In genomic region chr5:47274256-47274638, GRCm38 (mm10) we compare ENCODE assay signal across 14 mouse cellular contexts.
A peak's percentile ranks its signal among the peaks of the same experiment; 100 is the strongest.
DNase-seq lines count a peak whose midpoint lies in the region; ATAC-seq and TF ChIP-seq lines count a peak whose summit lies in the region.
"Had no signal": no experiment of that assay in that cellular context is flagged by ENCODE, and none has a peak within 500 bp of the region (broad histone marks: within the 10 kb centered on the region; RNA-seq: fewer than 3 reads in every experiment).

No protein-coding gene starts in this region.

- whole genome bisulfite sequencing in heart, embryonic 11.5 days (ENCODE audit: insufficient replicate concordance): 28% methylated on average over 1 of the region's 1 CpGs
- WGBS in heart, adult 2 months: 59% methylated on average over 1 of the region's 1 CpGs
- 27% methylated on average over 1 of the region's 1 CpGs for WGBS in kidney, embryonic 14.5 days
- WGBS in stomach, embryonic 14.5 days: 56% methylated on average over 1 of the region's 1 CpGs
- WGBS in stomach, postnatal 0 days: 73% methylated on average over 1 of the region's 1 CpGs

- no peaks in the 10 kb centered on the region for H3K36me3 ChIP-seq in heart, embryonic 11.5 days (ENCODE audit: control insufficient read depth, insufficient read depth, low read length)
- no peaks in the 10 kb centered on the region for H3K36me3 ChIP-seq in heart, adult 2 months (ENCODE audit: control insufficient read depth, insufficient read depth, low read length)
- H3K36me3 ChIP-seq in kidney, embryonic 14.5 days (ENCODE audit: control insufficient read depth, insufficient read depth, low read length): no peaks in the 10 kb centered on the region
- no peaks in the 10 kb centered on the region for H3K36me3 ChIP-seq in stomach, embryonic 14.5 days (ENCODE audit: control insufficient read depth, insufficient read depth, low read length)
- no peaks in the 10 kb centered on the region for H3K36me3 ChIP-seq in stomach, postnatal 0 days (ENCODE audit: control insufficient read depth, insufficient read depth, low read length)
- H3K36me3 ChIP-seq: hindbrain, embryonic 15.5 days had no signal

- TF ChIP-seq CTCF in heart, adult 2 months (IDR thresholded peaks at IDR 0.05): no peak
- no peak for TF ChIP-seq CTCF in stomach, postnatal 0 days (IDR thresholded peaks at IDR 0.05; ENCODE audit: low read depth)

- no peak for TF ChIP-seq EP300 in heart, adult 2 months (IDR thresholded peaks at IDR 0.05; ENCODE audit: insufficient read depth, low read depth, low read length)
- no peak for TF ChIP-seq EP300 in stomach, postnatal 0 days (optimal IDR thresholded peaks at IDR 0.05)

- no peak for DNase-seq in heart, adult 2 months
- DNase-seq in kidney, adult 18-20 months: no peak
- no peak for DNase-seq in stomach, postnatal 0 days (ENCODE audit: low spot score)
- DNase-seq in layer of hippocampus, adult 11-12 months (ENCODE audit: low spot score): no peak
- DNase-seq: cerebellum, adult 11 months; cerebellum, postnatal 36 days; midbrain, embryonic 14.5 days; thymus, postnatal 25 days had no signal

- TF ChIP-seq POLR2A in heart, adult 2 months (IDR thresholded peaks at IDR 0.05; ENCODE audit: insufficient read depth, low read depth, low read length): no peak

- no peaks in the 10 kb centered on the region for H3K9me3 ChIP-seq in heart, embryonic 11.5 days (replicated peaks; ENCODE audit: control insufficient read depth, low read length)
- no peaks in the 10 kb centered on the region for H3K9me3 ChIP-seq in kidney, embryonic 14.5 days (ENCODE audit: control insufficient read depth, low read length)
- no peaks in the 10 kb centered on the region for H3K9me3 ChIP-seq in stomach, embryonic 14.5 days (ENCODE audit: control insufficient read depth, low read depth, low read length)
- no peaks in the 10 kb centered on the region for H3K9me3 ChIP-seq in stomach, postnatal 0 days (ENCODE audit: control insufficient read depth, low read length)
- H3K9me3 ChIP-seq: forebrain, embryonic 13.5 days; hindbrain, embryonic 15.5 days had no signal

- intact Hi-C loops in heart, adult 2 months (cut with DNase I): no loop called here

- ATAC-seq in heart, embryonic 11.5 days (replicated peaks; ENCODE audit: insufficient number of reproducible peaks, low FRiP score, low TSS enrichment): no peak
- no peak for ATAC-seq in kidney, embryonic 14.5 days (ENCODE audit: low FRiP score, low TSS enrichment)
- 0 out of 2 replicates have a peak, but pooled peaks have one; percentile 23 for ATAC-seq in stomach, embryonic 14.5 days (ENCODE audit: insufficient number of reproducible peaks, insufficient read depth, low FRiP score, low read depth)
- no peak for ATAC-seq in stomach, postnatal 0 days (ENCODE audit: low FRiP score, low TSS enrichment)
- ATAC-seq: forebrain, embryonic 13.5 days had no signal

- H3K27me3 ChIP-seq in heart, embryonic 11.5 days (ENCODE audit: control insufficient read depth, insufficient read depth, low read length): no peaks in the 10 kb centered on the region
- H3K27me3 ChIP-seq in heart, adult 2 months (ENCODE audit: control insufficient read depth, insufficient read depth, low read length): no peaks in the 10 kb centered on the region
- no peaks in the 10 kb centered on the region for H3K27me3 ChIP-seq in kidney, embryonic 14.5 days (ENCODE audit: control insufficient read depth, insufficient read depth, low read length)
- H3K27me3 ChIP-seq in stomach, embryonic 14.5 days (ENCODE audit: control insufficient read depth, insufficient read depth, low read length): no peaks in the 10 kb centered on the region
- no peaks in the 10 kb centered on the region for H3K27me3 ChIP-seq in stomach, postnatal 0 days (ENCODE audit: control insufficient read depth, insufficient read depth, low read length)
- H3K27me3 ChIP-seq: forebrain, embryonic 13.5 days; hindbrain, embryonic 15.5 days had no signal

- no peak overlapping the region for H3K9ac ChIP-seq in heart, embryonic 11.5 days (ENCODE audit: low read depth, low read length)
- H3K9ac ChIP-seq in heart, adult 2 months (ENCODE audit: low read depth, low read length): no peak overlapping the region
- no peak overlapping the region for H3K9ac ChIP-seq in kidney, embryonic 14.5 days (ENCODE audit: low read depth, low read length)
- no peak overlapping the region for H3K9ac ChIP-seq in stomach, embryonic 14.5 days (replicated peaks; ENCODE audit: low read depth, low read length)
- H3K9ac ChIP-seq in stomach, postnatal 0 days (ENCODE audit: low read length): no peak overlapping the region
- H3K9ac ChIP-seq: forebrain, embryonic 13.5 days; hindbrain, embryonic 15.5 days had no signal

- no peak overlapping the region for H3K4me2 ChIP-seq in heart, embryonic 11.5 days
- no peak overlapping the region for H3K4me2 ChIP-seq in kidney, embryonic 14.5 days (replicated peaks; ENCODE audit: low read depth, low read length)
- H3K4me2 ChIP-seq in stomach, embryonic 14.5 days (replicated peaks; ENCODE audit: low read depth, low read length): no peak overlapping the region
- H3K4me2 ChIP-seq in stomach, postnatal 0 days (replicated peaks; ENCODE audit: low read depth): no peak overlapping the region
- H3K4me2 ChIP-seq: forebrain, embryonic 13.5 days; hindbrain, embryonic 15.5 days; liver, embryonic 11.5 days had no signal

- no peaks in the 10 kb centered on the region for H3K79me2 ChIP-seq in heart, adult 2 months (replicated peaks; ENCODE audit: control insufficient read depth, insufficient read depth, low read length)

- H3K4me3 ChIP-seq in heart, embryonic 11.5 days (ENCODE audit: low read depth, low read length): no peak overlapping the region
- no peak overlapping the region for H3K4me3 ChIP-seq in heart, adult 2 months
- no peak overlapping the region for H3K4me3 ChIP-seq in kidney, embryonic 14.5 days (ENCODE audit: low read length)
- H3K4me3 ChIP-seq in stomach, embryonic 14.5 days (ENCODE audit: low read depth, low read length): no peak overlapping the region
- no peak overlapping the region for H3K4me3 ChIP-seq in stomach, postnatal 0 days (ENCODE audit: low read depth, low read length)
- H3K4me3 ChIP-seq: forebrain, embryonic 13.5 days; hindbrain, embryonic 15.5 days had no signal

- H3K27ac ChIP-seq in heart, embryonic 11.5 days (ENCODE audit: low read depth, low read length): peak overlapping the region; percentile 58
- no peak overlapping the region for H3K27ac ChIP-seq in heart, adult 2 months
- H3K27ac ChIP-seq in kidney, embryonic 14.5 days (ENCODE audit: low read depth, low read length): peak overlapping the region; percentile 2; the same call in 1 of the 2 replicates
- peak overlapping the region; percentile 10; the same call in 1 of the 2 replicates for H3K27ac ChIP-seq in stomach, embryonic 14.5 days (ENCODE audit: low read length)
- no peak overlapping the region for H3K27ac ChIP-seq in stomach, postnatal 0 days (replicated peaks)
- H3K27ac ChIP-seq: forebrain, embryonic 13.5 days; hindbrain, embryonic 15.5 days had no signal

- H3K4me1 ChIP-seq in heart, embryonic 11.5 days (ENCODE audit: control insufficient read depth, insufficient read depth, low read length): peaks cover 6% of the 10 kb centered on the region; the same call in 1 of the 2 replicates
- H3K4me1 ChIP-seq in heart, adult 2 months (ENCODE audit: control insufficient read depth, insufficient read depth, low read length): peaks cover 2% of the 10 kb centered on the region
- peaks cover 11% of the 10 kb centered on the region; the same call in 1 of the 2 replicates for H3K4me1 ChIP-seq in kidney, embryonic 14.5 days (ENCODE audit: control insufficient read depth, insufficient read depth, low read length)
- peaks cover 15% of the 10 kb centered on the region; the same call in 1 of the 2 replicates for H3K4me1 ChIP-seq in stomach, embryonic 14.5 days (ENCODE audit: control insufficient read depth, insufficient read depth, low read length)
- H3K4me1 ChIP-seq in stomach, postnatal 0 days (replicated peaks; ENCODE audit: control insufficient read depth, insufficient read depth): no peaks in the 10 kb centered on the region; the same call in 1 of the 2 replicates
- H3K4me1 ChIP-seq: forebrain, embryonic 13.5 days; hindbrain, embryonic 15.5 days had no signal

Comparison
In these comparisons a context has a peak if more than half of its experiments do, and no peak if none do; other contexts are left out.
1. H3K27ac ChIP-seq: peak in heart, embryonic 11.5 days (single experiment), kidney, embryonic 14.5 days (single experiment) and stomach, embryonic 14.5 days (single experiment); none in heart, adult 2 months (single experiment) and stomach, postnatal 0 days (single experiment).